Mouse (Mus musculus) kidney, adult 2 months (tissue): ENCODE measurements around the gene Fam124a. TPM values are rescaled to one million over a fixed set of nuclear protein-coding genes. Genes with fewer than 3 reads are reported as not detected.

Experiments
- DNase-seq: peaks from one replicate; pipeline ENCODE4 v3.0.0; 2021
- H3K27ac ChIP-seq: fragments of 200-500 bp; 2 replicates; pipeline ENCODE4 v1.5.1; 2012; ENCODE audit warnings: low read depth, low read length, control low read depth, inconsistent platforms; ENCODE audit not compliant: insufficient read depth
- H3K27me3 ChIP-seq: fragments of 200-500 bp; replicated peaks from 2 replicates; pipeline ENCODE4 v1.6.1; 2012; ENCODE audit warnings: mild to moderate bottlenecking, moderate library complexity, low read length, inconsistent platforms; ENCODE audit not compliant: control insufficient read depth, insufficient read depth
- H3K36me3 ChIP-seq: fragments of 200-500 bp; 2 replicates; pipeline ENCODE4 v1.6.1; 2012; ENCODE audit warnings: mild to moderate bottlenecking, moderate library complexity, low read length, inconsistent platforms; ENCODE audit not compliant: control insufficient read depth, insufficient read depth
- H3K4me1 ChIP-seq: fragments of 200-500 bp; 2 replicates; pipeline ENCODE4 v1.6.1; 2011; ENCODE audit warnings: low read length; ENCODE audit not compliant: control insufficient read depth, insufficient read depth
- H3K4me3 ChIP-seq: fragments of 200-500 bp; 2 replicates; pipeline ENCODE4 v1.5.1; 2011; ENCODE audit warnings: mild to moderate bottlenecking, low read depth, low read length, control low read depth; ENCODE audit not compliant: insufficient read depth
- CTCF ChIP-seq: fragments of 200-500 bp; conservative IDR thresholded peaks from 2 replicates; pipeline ENCODE4 v1.5.1; 2011; ENCODE audit warnings: low read depth, mild to moderate bottlenecking, control low read depth, low read length, moderate library complexity, mixed read lengths; ENCODE audit not compliant: insufficient read depth, insufficient read length
- POLR2A ChIP-seq: fragments of 200-500 bp; IDR thresholded peaks from one replicate; pipeline ENCODE4 v1.6.1; 2011; ENCODE audit warnings: low read depth, low read length, control low read depth
- WGBS: fragments of 180-500 bp; shearing (Covaris S2); methylation state at CpG from one replicate; pipeline ENCODE4 v1.1.7; 2018; 5-methylcytosine and 5-hydroxymethylcytosine counted together
- polyA plus RNA-seq: library from polyadenylated mRNA; depleted of rRNA; stranded (reverse); fragments of >200 nt; gene quantifications from 2 replicates; pipeline ENCODE4 v1.2.3, GENCODE M21; 2012

Fam124a gene
- polyA plus RNA-seq, 1 experiment: 4.3 TPM

GRCm38 (mm10) chr14:62602869-62603268, 47.3 kb downstream of the Fam124a start:
- 93% methylated on average over 1 of the region's 1 CpGs for WGBS
- DNase-seq: no peak
- TF ChIP-seq POLR2A: no peak
- no peak for TF ChIP-seq CTCF
- Histone ChIP-seq H3K4me3 (no peak overlapping the region), H3K4me1 (0 out of 2 replicates have a peak, but pooled peaks cover 2% of the 10 kb centered on the region), H3K27ac (no peak overlapping the region), H3K27me3 (no peaks in the 10 kb centered on the region), H3K36me3 (no peaks in the 10 kb centered on the region)

- Histone ChIP-seq H3K27me3 (no peaks in the 10 kb centered on the region), H3K4me1 (no peaks in the 10 kb centered on the region), H3K36me3 (no peaks in the 10 kb centered on the region), H3K27ac (no peak overlapping the region), H3K4me3 (no peak overlapping the region)
- DNase-seq: no peak
- 63% methylated on average over 8 of the region's 8 CpGs for WGBS
- TF ChIP-seq CTCF (peak; percentile 55), POLR2A (no peak)
These were observed 52.3 kb downstream of the Fam124a start for GRCm38 (mm10) chr14:62607791-62608196.

- H3K36me3 ChIP-seq: no peaks in the 10 kb centered on the region
- H3K4me1 ChIP-seq: no peaks in the 10 kb centered on the region
- WGBS: 87% methylated on average over 3 of the region's 3 CpGs
- no peak overlapping the region for H3K4me3 ChIP-seq
- no peak overlapping the region for H3K27ac ChIP-seq
- TF ChIP-seq POLR2A (no peak), CTCF (no peak)
- no peaks in the 10 kb centered on the region for H3K27me3 ChIP-seq
- DNase-seq: no peak
These were observed 54.4 kb downstream of the Fam124a start for GRCm38 (mm10) chr14:62609904-62610303.

- Histone ChIP-seq H3K36me3 (no peaks in the 10 kb centered on the region), H3K4me3 (no peak overlapping the region), H3K4me1 (no peaks in the 10 kb centered on the region), H3K27ac (no peak overlapping the region), H3K27me3 (no peaks in the 10 kb centered on the region)
- no peak for DNase-seq
- WGBS: 87% methylated on average over 3 of the region's 3 CpGs
- TF ChIP-seq CTCF (no peak), POLR2A (no peak)
These were observed 66.9 kb downstream of the Fam124a start for GRCm38 (mm10) chr14:62622393-62622792.

GRCm38 (mm10) chr14:62627951-62628350, 72.4 kb downstream of the Fam124a start:
- no peak overlapping the region for H3K4me3 ChIP-seq
- TF ChIP-seq POLR2A (no peak), CTCF (no peak)
- H3K36me3 ChIP-seq: no peaks in the 10 kb centered on the region
- no peaks in the 10 kb centered on the region for H3K27me3 ChIP-seq
- H3K27ac ChIP-seq: no peak overlapping the region
- H3K4me1 ChIP-seq: no peaks in the 10 kb centered on the region
- DNase-seq: no peak
- WGBS: 94% methylated on average over 5 of the region's 5 CpGs

- DNase-seq: no peak
- Histone ChIP-seq H3K4me1 (no peaks in the 10 kb centered on the region), H3K4me3 (no peak overlapping the region), H3K36me3 (no peaks in the 10 kb centered on the region), H3K27me3 (no peaks in the 10 kb centered on the region), H3K27ac (no peak overlapping the region)
- WGBS: 21% methylated on average over 9 of the region's 9 CpGs
- no peak for TF ChIP-seq POLR2A
- TF ChIP-seq CTCF: no peak
These were observed 82.2 kb downstream of the Fam124a start for GRCm38 (mm10) chr14:62637436-62638344.

- Histone ChIP-seq H3K27ac (no peak overlapping the region), H3K4me1 (no peaks in the 10 kb centered on the region), H3K27me3 (no peaks in the 10 kb centered on the region), H3K36me3 (no peaks in the 10 kb centered on the region), H3K4me3 (no peak overlapping the region)
- 41% methylated on average over 6 of the region's 6 CpGs for WGBS
- no peak for DNase-seq
- TF ChIP-seq POLR2A: no peak
- no peak for TF ChIP-seq CTCF
These were observed 82.8 kb downstream of the Fam124a start for GRCm38 (mm10) chr14:62638345-62638702.
